Mouse (Mus musculus) left cerebral cortex, postnatal 10 days (tissue): ENCODE measurements around the gene Arl15. TPM values are rescaled to one million over a fixed set of nuclear protein-coding genes. Genes with fewer than 3 reads are reported as not detected.

Experiments used
- DNase-seq, 2 experiments: peaks; one replicate each; pipeline ENCODE4 v3.0.0; 2021 to 2022; ENCODE audit warnings: low spot score in 2 of 2, mixed read lengths in 1 of 2; ENCODE audit errors: extremely low spot score in 1 of 2
- intact Hi-C: fragments of 180-260 bp; cut with DNase I; formaldehyde crosslinking; loops from one replicate; pipeline ENCODE4 v1.15.1; 2025
- total RNA-seq, 2 experiments: library from RNA; stranded (reverse); gene quantifications; 2 replicates each; pipeline ENCODE4 v1.2.3; 2021

Arl15 gene
- total RNA-seq, 2 experiments from 2014 or later: 53.8 to 59.3 TPM

DNA sequence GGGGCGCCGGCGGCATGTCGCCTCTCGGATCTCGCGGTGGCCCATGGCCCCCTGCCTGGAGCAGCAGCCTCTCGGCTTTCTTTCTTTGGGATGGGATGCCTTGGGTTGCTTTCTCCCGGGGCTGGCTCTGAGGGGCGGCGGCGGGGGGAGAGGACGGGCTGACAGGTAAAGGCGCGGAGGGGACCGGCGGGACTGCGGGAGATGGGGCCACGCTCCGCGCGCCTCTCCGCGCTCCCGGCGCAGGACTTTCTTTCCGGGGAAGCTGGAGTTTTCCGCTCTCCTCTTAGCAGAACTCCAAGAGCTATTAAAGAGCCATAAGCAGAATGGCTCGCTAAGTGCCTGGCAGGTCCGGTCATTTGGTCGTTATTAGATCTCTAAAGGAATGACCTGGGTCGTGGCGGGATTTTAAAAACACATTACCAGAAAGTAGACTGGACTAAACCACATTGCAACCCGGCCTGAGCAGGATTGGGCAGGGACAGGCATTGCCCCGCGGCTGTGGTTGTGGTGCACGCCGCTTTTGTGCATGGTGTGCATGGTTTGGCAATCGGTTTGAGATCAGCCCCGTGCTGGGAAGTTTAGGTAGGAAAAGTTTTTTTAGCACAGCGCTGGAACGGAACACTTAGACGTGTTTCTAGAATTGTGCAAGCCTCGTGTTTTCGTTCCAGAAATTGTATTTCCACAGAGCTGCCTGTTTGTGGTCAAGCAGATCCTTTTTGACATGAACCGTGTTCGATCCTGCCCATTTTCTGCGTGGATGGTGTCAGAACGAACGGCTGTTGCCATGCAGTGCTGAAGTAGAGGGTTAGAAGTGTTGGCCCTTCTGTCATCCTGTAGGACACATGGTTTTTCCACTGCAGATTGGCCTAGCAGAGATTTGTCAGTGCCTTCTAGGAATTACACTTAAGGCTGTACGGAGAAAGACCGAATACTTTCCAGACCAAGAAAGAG, 675 bp downstream of the Arl15 start:
- peak in 1 of 2 experiments; percentile 42 for DNase-seq

GRCm38 (mm10) chr13:113797378-113797777, 3.1 kb downstream of the Arl15 start:
- intact Hi-C loops: no loop called here
- DNase-seq: no peak

More for the DNA sequence above, 675 bp downstream of the Arl15 start:
- intact Hi-C loops: loop anchor here (2.0 to 5.0 kb wide), 2 partner anchors 70 to 103 kb away; no protein-coding TSS in a partner anchor

DNA sequence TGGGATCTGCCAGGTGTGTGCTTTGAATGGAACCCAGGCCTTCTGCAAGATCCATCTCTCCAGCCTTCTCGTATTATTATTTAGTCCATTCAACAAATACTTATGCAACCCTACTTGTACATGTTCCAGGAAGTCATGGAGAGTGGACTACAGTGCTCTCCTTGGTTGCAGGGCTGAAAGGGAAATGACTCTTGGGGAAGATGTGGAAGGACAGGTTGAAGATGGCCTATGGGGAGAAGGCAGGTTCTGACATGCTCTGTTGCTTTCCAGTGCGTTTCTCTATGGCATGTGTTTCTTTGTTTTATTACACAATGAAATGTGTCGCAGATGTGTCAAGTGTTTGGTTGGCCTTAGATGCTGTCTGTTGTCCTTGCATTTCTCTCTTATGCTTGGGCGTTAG, 5.1 kb downstream of the Arl15 start:
- no peak for DNase-seq
- intact Hi-C loops: no loop called here

DNA sequence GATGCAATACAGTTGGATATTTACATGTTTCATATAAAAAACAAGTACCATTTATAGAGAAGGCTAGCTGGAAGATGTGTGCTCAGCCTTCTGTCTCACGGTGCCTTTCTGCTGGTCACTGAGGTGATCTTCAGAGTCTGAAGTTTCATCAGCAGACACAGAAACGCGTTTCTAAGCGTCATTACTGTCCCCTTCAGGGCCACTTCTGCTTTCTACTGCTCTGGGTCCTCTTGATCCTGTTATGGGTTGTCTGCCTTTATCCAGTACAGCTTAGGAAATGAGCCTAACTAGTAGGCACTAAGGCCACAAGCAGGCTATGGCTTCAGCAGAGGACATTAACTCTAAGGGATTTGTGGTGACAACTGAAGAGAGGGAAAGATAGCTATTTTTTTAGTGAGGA, 5.9 kb downstream of the Arl15 start:
- intact Hi-C loops: no loop called here
- DNase-seq: no peak

DNA sequence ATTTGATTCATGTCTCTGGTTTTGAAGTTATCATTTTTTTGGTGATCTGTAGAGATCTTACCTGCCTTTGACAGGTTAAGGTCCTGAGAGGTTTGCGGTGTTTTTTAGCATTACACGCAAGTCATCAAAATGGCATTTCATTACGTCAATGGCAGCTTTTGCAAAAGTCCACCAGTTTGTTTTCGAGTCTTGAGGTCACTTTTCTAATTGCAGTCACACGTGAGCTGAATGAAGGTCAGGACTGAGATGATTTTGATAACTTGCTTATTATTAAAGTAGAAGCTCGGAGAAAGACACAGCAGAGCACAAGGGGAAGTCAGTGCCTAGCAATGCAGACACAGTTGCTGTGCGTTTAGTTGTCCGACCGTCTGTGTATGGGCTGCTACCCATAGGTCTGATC, 8.3 kb downstream of the Arl15 start:
- DNase-seq: no peak
- intact Hi-C loops: no loop called here

GRCm38 (mm10) chr13:113811141-113811540, 16.8 kb downstream of the Arl15 start:
- intact Hi-C loops: no loop called here
- DNase-seq: no peak

DNA sequence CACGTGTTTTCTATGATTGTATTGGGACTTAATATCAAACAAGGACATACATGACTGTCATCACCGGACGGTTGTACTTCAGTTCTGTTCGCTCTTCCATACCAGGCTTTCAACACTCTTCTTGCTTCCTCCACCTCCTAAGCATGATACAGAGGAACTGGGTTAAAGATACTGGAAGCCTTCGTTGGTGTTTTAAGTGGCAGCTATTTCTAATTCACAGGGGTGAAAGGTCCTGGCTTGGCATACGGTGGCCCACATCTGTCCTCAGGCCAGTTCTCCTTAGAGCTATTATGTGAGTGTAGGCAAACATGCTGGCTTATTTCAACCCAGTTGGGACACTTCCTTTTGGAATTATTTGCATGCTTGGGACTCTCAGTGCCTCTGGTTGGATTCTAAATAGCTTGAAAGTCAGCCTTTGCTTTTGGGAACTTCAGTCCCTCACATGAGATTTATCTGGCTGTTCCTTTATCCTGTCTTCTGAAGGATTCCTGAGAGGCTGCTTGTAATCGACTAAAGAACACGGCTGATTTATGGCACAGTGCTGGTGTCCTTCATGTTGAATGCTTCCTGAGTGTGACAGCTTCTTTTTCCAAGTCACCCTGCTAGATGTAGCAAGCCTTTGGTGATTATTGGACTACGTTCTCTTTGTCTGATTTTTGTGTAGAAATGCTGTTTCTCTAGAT, 17.7 kb downstream of the Arl15 start:
- no peak for DNase-seq

GRCm38 (mm10) chr13:113812593-113812975, 18.3 kb downstream of the Arl15 start:
- intact Hi-C loops: no loop called here
- DNase-seq: no peak

More for the DNA sequence above, 17.7 kb downstream of the Arl15 start:
- intact Hi-C loops: no loop called here

DNA sequence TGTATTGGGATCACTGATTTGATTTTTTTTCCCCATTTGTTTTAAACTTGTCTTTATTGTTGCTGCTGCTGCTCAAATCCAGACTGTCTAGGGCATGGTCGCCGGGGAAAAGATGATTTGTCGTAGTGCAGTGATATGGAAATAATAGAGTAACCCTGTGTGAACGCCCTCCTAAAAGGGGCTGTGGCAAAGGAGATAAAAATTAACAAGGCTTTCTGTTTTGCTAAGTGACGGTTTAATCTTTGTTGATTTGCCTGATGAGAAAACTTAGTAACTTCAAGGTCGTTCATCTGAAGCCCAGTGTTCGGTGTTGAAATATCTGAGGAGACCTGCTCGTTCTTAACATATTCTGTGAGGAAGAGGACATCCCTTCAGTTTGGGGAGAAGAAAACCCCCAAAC, 19.8 kb downstream of the Arl15 start:
- DNase-seq: no peak
- intact Hi-C loops: no loop called here

GRCm38 (mm10) chr13:113815697-113816420, 21.6 kb downstream of the Arl15 start:
- intact Hi-C loops: no loop called here
- peak in 1 of 2 experiments; percentile 23 for DNase-seq

GRCm38 (mm10) chr13:113816421-113816810, 22.1 kb downstream of the Arl15 start:
- intact Hi-C loops: no loop called here
- no peak for DNase-seq

GRCm38 (mm10) chr13:113819006-113819405, 24.7 kb downstream of the Arl15 start:
- no peak for DNase-seq
- intact Hi-C loops: no loop called here

- intact Hi-C loops: no loop called here
These were observed 25.9 kb downstream of the Arl15 start for GRCm38 (mm10) chr13:113820176-113820575.

GRCm38 (mm10) chr13:113821891-113822290, 27.6 kb downstream of the Arl15 start:
- DNase-seq: peak; percentile 34 to 35
- intact Hi-C loops: no loop called here

More at GRCm38 (mm10) chr13:113820176-113820575, 25.9 kb downstream of the Arl15 start:
- no peak for DNase-seq

DNA sequence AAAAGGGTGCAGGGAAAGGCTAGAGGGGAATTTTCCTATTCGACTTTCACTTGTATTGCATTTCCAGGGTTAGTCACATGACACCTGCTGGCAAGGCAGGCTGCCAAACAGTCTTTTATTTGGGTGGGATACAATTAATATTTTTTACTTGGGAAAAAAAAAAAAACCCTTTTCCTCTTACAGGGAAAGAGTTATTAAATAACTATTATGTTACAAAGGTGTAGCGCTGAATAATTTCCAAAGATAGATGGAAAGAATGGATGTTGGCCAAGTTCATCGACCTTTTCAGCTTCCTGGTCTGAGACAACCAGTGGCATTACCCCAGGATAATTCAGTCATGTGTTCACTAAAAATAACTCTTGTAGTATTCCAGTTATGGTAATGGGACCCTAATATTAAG, 29.7 kb downstream of the Arl15 start:
- no peak for DNase-seq
- intact Hi-C loops: no loop called here

DNA sequence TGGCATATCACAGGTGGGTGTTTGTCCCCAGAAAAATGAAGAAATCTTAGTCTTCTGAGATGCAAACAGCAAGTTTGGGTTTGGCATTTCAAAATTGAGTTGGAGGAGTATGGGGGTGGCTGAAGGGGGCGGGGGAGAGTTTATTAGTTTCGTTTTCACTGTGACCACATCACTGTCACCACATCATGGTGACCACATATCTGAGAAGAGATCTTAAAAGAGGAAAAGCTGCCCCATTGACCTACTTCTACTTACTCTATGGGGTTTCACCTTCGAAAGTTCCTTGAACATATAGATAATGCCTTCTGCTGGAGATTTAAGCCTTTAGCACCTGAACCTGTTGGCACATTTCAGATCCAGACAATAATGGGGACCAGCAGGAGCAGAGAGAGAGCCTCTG, 34.3 kb downstream of the Arl15 start:
- intact Hi-C loops: no loop called here
- no peak for DNase-seq

DNA sequence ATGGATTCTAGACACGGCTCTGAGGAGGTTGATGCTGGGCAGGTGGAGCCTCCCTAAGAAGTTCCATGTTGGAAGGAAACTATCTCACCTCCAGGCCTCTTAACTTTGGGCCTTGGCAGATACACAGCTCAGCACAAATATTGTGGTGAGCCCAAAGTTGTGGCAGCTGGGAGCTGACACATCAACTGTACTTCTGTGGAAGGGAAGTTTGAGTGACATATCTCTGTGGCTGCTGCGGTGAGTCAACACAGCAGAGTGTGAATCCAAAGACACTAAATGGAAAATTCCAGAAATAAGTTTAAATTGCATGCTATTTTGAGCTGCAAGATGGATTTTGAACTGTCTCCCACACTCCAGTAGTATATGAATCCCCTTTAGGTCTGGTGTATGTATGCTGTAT, 34.8 kb downstream of the Arl15 start:
- DNase-seq: no peak
- intact Hi-C loops: no loop called here

GRCm38 (mm10) chr13:113830805-113831204, 36.5 kb downstream of the Arl15 start:
- DNase-seq: no peak
- intact Hi-C loops: no loop called here

DNA sequence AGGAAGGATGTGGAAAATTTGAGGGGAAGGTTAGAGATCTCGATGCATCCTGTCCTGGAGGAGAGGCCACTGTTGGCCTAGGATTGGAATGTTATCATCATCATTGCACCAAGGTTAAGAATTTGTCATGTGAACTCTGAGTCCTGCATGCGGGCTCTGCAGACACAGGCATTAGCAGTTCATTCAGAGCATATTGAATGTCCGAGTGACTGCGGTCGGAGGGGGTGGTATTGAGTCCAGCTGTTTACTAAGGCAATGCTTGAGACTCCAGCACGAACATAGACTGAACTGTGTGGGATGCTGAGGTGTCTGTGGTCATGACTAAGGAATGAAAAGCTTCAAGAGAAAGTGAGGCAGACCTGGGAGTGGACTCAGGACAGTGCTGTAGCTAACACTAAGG, 38.6 kb downstream of the Arl15 start:
- DNase-seq: no peak
- intact Hi-C loops: no loop called here
